Mouse (Mus musculus) erythroblast, embryonic 14.5 days (primary cell): ENCODE measurements at regions not wholly inside any gene's neighbourhood (a gene's known extent, or its start where the extent isn't known, plus 50 kb on each side); places are given as distances from the start of the nearest gene placed in this dataset.

ENCODE experiments used
- GATA1 ChIP-seq: IDR thresholded peaks from 2 replicates; pipeline ENCODE4 v1.6.1; 2012; ENCODE audit warnings: low read length, inconsistent platforms, mixed read lengths
- TAL1 ChIP-seq: IDR thresholded peaks from 3 replicates; pipeline ENCODE4 v1.6.1; 2012; ENCODE audit warnings: low read length, inconsistent platforms, mixed read lengths

DNA sequence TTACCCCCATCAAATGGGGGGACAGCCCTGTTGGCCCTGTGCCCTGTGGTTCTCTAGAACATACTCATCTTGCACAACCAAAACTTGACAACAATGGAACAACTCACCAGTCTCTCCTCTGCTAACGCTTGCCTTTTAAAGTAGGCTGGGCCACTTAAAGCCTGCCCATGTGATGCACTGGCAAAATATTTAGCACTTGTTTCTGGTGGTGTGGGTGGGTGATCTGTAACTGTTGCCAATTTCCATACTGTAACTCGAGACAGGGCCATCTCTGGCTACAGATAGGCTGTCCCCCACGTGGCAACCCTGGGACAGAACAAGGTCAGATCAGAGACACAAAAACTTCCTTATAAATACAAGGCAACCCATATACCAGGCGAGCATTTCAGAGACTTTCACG, 92.0 kb upstream of the Klf14 start:
- TF ChIP-seq GATA1 (no peak), TAL1 (no peak)
